31 mouse cellular contexts compared by ENCODE assay signal in genomic region chr6:34406746-34407145, GRCm38 (mm10). TPM values are rescaled to one million over a fixed set of nuclear protein-coding genes. Genes with fewer than 3 reads are reported as not detected.
"Had no signal": no experiment of that assay in that cellular context is flagged by ENCODE, and none has a peak within 500 bp of the region (broad histone marks: within the 10 kb centered on the region; RNA-seq: fewer than 3 reads in every experiment).

No protein-coding gene starts in this region.

- DNase-seq: cerebellum, adult 9-10 months; cerebellum, adult 9-11 months; cerebellum, postnatal 10 days; cerebellum, postnatal 14 days; cerebellum, postnatal 25 days; cerebellum, postnatal 36 days; embryo, embryonic 11 days; gastrocnemius, adult 2 months; gastrocnemius, postnatal 10 days; gastrocnemius, postnatal 14 days; gastrocnemius, postnatal 25 days; gastrocnemius, postnatal 36 days; heart, adult 18-20 months; heart, adult 2 months had no signal

RNA-seq across cellular contexts. Expression of gene Akr1b7, which starts 5.4 kb away (rescaled TPM):
- total RNA-seq: common myeloid progenitor, adult 5-6 weeks; forebrain, postnatal 0 days; gastrocnemius, adult 18-20 months; gastrocnemius, adult 2 months; gastrocnemius, postnatal 10 days; gastrocnemius, postnatal 14 days; gastrocnemius, postnatal 25 days; gastrocnemius, postnatal 36 days; granulocyte monocyte progenitor cell, adult 5-6 weeks; heart, adult 18-20 months; heart, adult 2 months had no signal
- polyA plus RNA-seq: embryonic facial prominence, embryonic 10.5 days; embryonic facial prominence, embryonic 11.5 days; embryonic facial prominence, embryonic 12.5 days; embryonic facial prominence, embryonic 13.5 days; embryonic facial prominence, embryonic 14.5 days; embryonic facial prominence, embryonic 15.5 days; erythroblast, embryonic 14.5 days; forebrain, embryonic 11.5 days; forebrain, embryonic 12.5 days; forebrain, embryonic 13.5 days; forebrain, embryonic 14.5 days; forebrain, embryonic 15.5 days; forebrain, embryonic 16.5 days; heart, adult 2 months had no signal

RNA-seq across cellular contexts. Expression of gene Akr1b10, which starts 22.7 kb away (rescaled TPM):
- polyA plus RNA-seq: erythroblast, embryonic 14.5 days had no signal

RNA-seq across cellular contexts. Expression of gene Akr1b8, which starts 52.8 kb away (rescaled TPM):
- total RNA-seq: common myeloid progenitor, adult 5-6 weeks; granulocyte monocyte progenitor cell, adult 5-6 weeks had no signal
- polyA plus RNA-seq: erythroblast, embryonic 14.5 days had no signal
